Mouse (Mus musculus) midbrain, embryonic 12.5 days (tissue): ENCODE measurements around the gene Tmem208. TPM values are rescaled to one million over a fixed set of nuclear protein-coding genes. Genes with fewer than 3 reads are reported as not detected.

Experiments
- ATAC-seq: fragments of 200-750 bp; cut with Nextera tagmentation; 2 replicates; pipeline ENCODE4 v1.8.0; 2017; ENCODE audit warnings: low read depth, moderate TSS enrichment, moderate library complexity; ENCODE audit not compliant: low FRiP score
- H3K27ac ChIP-seq: fragments of 300-500 bp; sonication (generic); replicated peaks from 2 replicates; pipeline ENCODE4 v1.5.1; 2016; ENCODE audit warnings: mild to moderate bottlenecking
- H3K27me3 ChIP-seq: fragments of 300-500 bp; sonication (generic); 2 replicates; pipeline ENCODE4 v1.6.1; 2016; ENCODE audit warnings: mild to moderate bottlenecking
- H3K36me3 ChIP-seq: fragments of 300-500 bp; sonication (generic); 2 replicates; pipeline ENCODE4 v1.6.1; 2016
- H3K4me1 ChIP-seq: fragments of 300-500 bp; sonication (generic); 2 replicates; pipeline ENCODE4 v1.6.1; 2016
- H3K4me2 ChIP-seq: fragments of 300-500 bp; sonication (generic); replicated peaks from 2 replicates; pipeline ENCODE4 v1.6.1; 2016; ENCODE audit warnings: mild to moderate bottlenecking, moderate library complexity
- H3K4me3 ChIP-seq: fragments of 300-500 bp; sonication (generic); 2 replicates; pipeline ENCODE4 v1.5.1; 2016; ENCODE audit warnings: mild to moderate bottlenecking
- H3K9ac ChIP-seq: fragments of 300-500 bp; sonication (generic); replicated peaks from 2 replicates; pipeline ENCODE4 v1.6.1; 2016; ENCODE audit warnings: mild to moderate bottlenecking, moderate library complexity
- H3K9me3 ChIP-seq: fragments of 300-500 bp; sonication (generic); 2 replicates; pipeline ENCODE4 v1.6.1; 2016; ENCODE audit warnings: mild to moderate bottlenecking
- WGBS: fragments of 180-500 bp; shearing (Covaris S2); methylation state at CpG from one replicate; pipeline ENCODE4 v1.1.7; 2016; 5-methylcytosine and 5-hydroxymethylcytosine counted together
- polyA plus RNA-seq: library from polyadenylated mRNA; unstranded; fragments of >200 nt; fragmentation: Nextera tagmentation; extraction: Ambion mirVana; gene quantifications from 2 replicates; pipeline ENCODE4 v1.2.1, GENCODE M21; 2016

Tmem208 gene
- polyA plus RNA-seq, result 93.7 and 96.8 TPM in 2 replicates

GRCm38 (mm10) chr8:105326141-105326672 is at the start of gene Tmem208, which contains the start of gene Lrrc29:
Tmem208 (plus strand) TSS chr8:105326354.
Lrrc29 (minus strand) TSS chr8:105326278.
- Histone ChIP-seq H3K27ac (peak within 1 kb of the TSS; percentile 71), H3K27me3 (no peaks in the 10 kb centered on the region), H3K9ac (peak within 1 kb of the TSS; percentile 74), H3K9me3 (no peaks in the 10 kb centered on the region), H3K36me3 (peaks cover 46% of the 10 kb centered on the region), H3K4me2 (peak within 1 kb of the TSS; percentile 86), H3K4me3 (peak within 1 kb of the TSS; percentile 83), H3K4me1 (peaks cover 20% of the 10 kb centered on the region)
- 0% methylated on average over 36 of the region's 36 CpGs for WGBS
- peak; percentile 93 for ATAC-seq

- Histone ChIP-seq H3K9me3 (no peaks in the 10 kb centered on the region), H3K4me2 (peak overlapping the region; percentile 25; the same call in 1 of the 2 replicates), H3K4me1 (peaks cover 27% of the 10 kb centered on the region), H3K4me3 (peak overlapping the region; percentile 17; the same call in 1 of the 2 replicates), H3K9ac (no peak overlapping the region), H3K27me3 (peaks cover 77% of the 10 kb centered on the region), H3K27ac (no peak overlapping the region), H3K36me3 (peaks cover 33% of the 10 kb centered on the region)
- ATAC-seq, result 0 out of 2 replicates have a peak, but pooled peaks have one; percentile 8
- WGBS, result 2% methylated on average over 28 of the region's 28 CpGs
These were observed 47.2 kb upstream of the Tmem208 start for GRCm38 (mm10) chr8:105278911-105279334.

- peaks cover 23% of the 10 kb centered on the region for H3K4me1 ChIP-seq
These were observed 45.6 kb upstream of the Tmem208 start for GRCm38 (mm10) chr8:105280567-105280966.

GRCm38 (mm10) chr8:105281821-105282220 is 44.3 kb upstream of the Tmem208 start:
- Histone ChIP-seq H3K4me1 (peaks cover 18% of the 10 kb centered on the region), H3K9ac (no peak overlapping the region), H3K4me3 (no peak overlapping the region), H3K27me3 (peaks cover 48% of the 10 kb centered on the region), H3K27ac (no peak overlapping the region), H3K4me2 (no peak overlapping the region), H3K36me3 (peaks cover 43% of the 10 kb centered on the region), H3K9me3 (no peaks in the 10 kb centered on the region)
- 94% methylated on average over 12 of the region's 12 CpGs for WGBS
- ATAC-seq, result no peak

More at GRCm38 (mm10) chr8:105280567-105280966, 45.6 kb upstream of the Tmem208 start:
- no peaks in the 10 kb centered on the region for H3K9me3 ChIP-seq
- ATAC-seq, result no peak
- H3K27ac ChIP-seq, result no peak overlapping the region
- peaks cover 43% of the 10 kb centered on the region for H3K36me3 ChIP-seq
- H3K27me3 ChIP-seq, result peaks cover 61% of the 10 kb centered on the region
- no peak overlapping the region for H3K4me3 ChIP-seq
- H3K4me2 ChIP-seq, result no peak overlapping the region
- H3K9ac ChIP-seq, result no peak overlapping the region
- 71% methylated on average over 3 of the region's 3 CpGs for WGBS

GRCm38 (mm10) chr8:105282239-105282638 is 43.9 kb upstream of the Tmem208 start:
- Histone ChIP-seq H3K36me3 (peaks cover 43% of the 10 kb centered on the region), H3K4me1 (peaks cover 19% of the 10 kb centered on the region), H3K4me2 (no peak overlapping the region), H3K4me3 (no peak overlapping the region), H3K27me3 (peaks cover 44% of the 10 kb centered on the region), H3K9me3 (no peaks in the 10 kb centered on the region), H3K27ac (no peak overlapping the region), H3K9ac (no peak overlapping the region)
- WGBS, result 92% methylated on average over 4 of the region's 4 CpGs
- ATAC-seq, result no peak

- ATAC-seq, result peak; percentile 39
- Histone ChIP-seq H3K27me3 (peaks cover 36% of the 10 kb centered on the region), H3K27ac (no peak overlapping the region), H3K9ac (no peak overlapping the region), H3K36me3 (peaks cover 43% of the 10 kb centered on the region), H3K4me3 (no peak overlapping the region), H3K4me2 (no peak overlapping the region), H3K9me3 (no peaks in the 10 kb centered on the region), H3K4me1 (peaks cover 28% of the 10 kb centered on the region)
- WGBS, result 22% methylated on average over 23 of the region's 23 CpGs
These were observed 43.1 kb upstream of the Tmem208 start for GRCm38 (mm10) chr8:105283074-105283473.

GRCm38 (mm10) chr8:105285514-105285913 is 40.6 kb upstream of the Tmem208 start:
- no peak for ATAC-seq
- 52% methylated on average over 12 of the region's 12 CpGs for WGBS
- peaks cover 37% of the 10 kb centered on the region for H3K36me3 ChIP-seq
- no peak overlapping the region for H3K4me2 ChIP-seq
- no peak overlapping the region for H3K4me3 ChIP-seq
- H3K9me3 ChIP-seq, result no peaks in the 10 kb centered on the region
- no peak overlapping the region for H3K27ac ChIP-seq
- H3K27me3 ChIP-seq, result peaks cover 21% of the 10 kb centered on the region
- peaks cover 38% of the 10 kb centered on the region for H3K4me1 ChIP-seq
- no peak overlapping the region for H3K9ac ChIP-seq

- Histone ChIP-seq H3K27me3 (peaks cover 19% of the 10 kb centered on the region), H3K27ac (no peak overlapping the region), H3K4me2 (peak overlapping the region; percentile 80), H3K36me3 (peaks cover 27% of the 10 kb centered on the region), H3K4me1 (peaks cover 42% of the 10 kb centered on the region), H3K4me3 (0 out of 2 replicates have a peak overlapping the region, but pooled peaks have one; percentile 2), H3K9me3 (no peaks in the 10 kb centered on the region), H3K9ac (no peak overlapping the region)
- WGBS, result 94% methylated on average over 4 of the region's 4 CpGs
- ATAC-seq, result no peak
These were observed 39.2 kb upstream of the Tmem208 start for GRCm38 (mm10) chr8:105286907-105287306.

GRCm38 (mm10) chr8:105288231-105288630 is 37.9 kb upstream of the Tmem208 start:
- Histone ChIP-seq H3K9me3 (no peaks in the 10 kb centered on the region), H3K9ac (peak overlapping the region; percentile 34; the same call in 1 of the 2 replicates), H3K27ac (peak overlapping the region; percentile 90; the same call in 1 of the 2 replicates), H3K4me1 (peaks cover 42% of the 10 kb centered on the region), H3K36me3 (peaks cover 14% of the 10 kb centered on the region), H3K4me2 (peak overlapping the region; percentile 80), H3K4me3 (peak overlapping the region; percentile 55), H3K27me3 (peaks cover 28% of the 10 kb centered on the region)
- ATAC-seq, result no peak
- WGBS, result 91% methylated on average over 5 of the region's 5 CpGs

GRCm38 (mm10) chr8:105288958-105289732 is 37.0 kb upstream of the Tmem208 start:
- peaks cover 42% of the 10 kb centered on the region for H3K4me1 ChIP-seq
- peak overlapping the region; percentile 55 for H3K4me3 ChIP-seq
- peaks cover 30% of the 10 kb centered on the region for H3K27me3 ChIP-seq
- H3K9ac ChIP-seq, result peak overlapping the region; percentile 37
- peak overlapping the region; percentile 90 for H3K27ac ChIP-seq
- H3K36me3 ChIP-seq, result peaks cover 10% of the 10 kb centered on the region
- peak; percentile 94 for ATAC-seq
- H3K4me2 ChIP-seq, result peak overlapping the region; percentile 80
- no peaks in the 10 kb centered on the region for H3K9me3 ChIP-seq
- under 1% methylated on average over 53 of the region's 53 CpGs for WGBS

GRCm38 (mm10) chr8:105289805-105290460 is 36.2 kb upstream of the Tmem208 start, which contains the start of gene 4931428F04Rik:
4931428F04Rik (minus strand) TSS chr8:105289864.
- Histone ChIP-seq H3K4me1 (peaks cover 42% of the 10 kb centered on the region), H3K9ac (peak within 1 kb of the TSS; percentile 37), H3K36me3 (peaks cover 6% of the 10 kb centered on the region), H3K27me3 (peaks cover 32% of the 10 kb centered on the region), H3K9me3 (no peaks in the 10 kb centered on the region), H3K4me2 (peak within 1 kb of the TSS; percentile 80), H3K27ac (peak within 1 kb of the TSS; percentile 90), H3K4me3 (peak within 1 kb of the TSS; percentile 55)
- 2% methylated on average over 43 of the region's 43 CpGs for WGBS
- peak; percentile 19 for ATAC-seq
